Mouse (Mus musculus) neural tube, embryonic 13.5 days (tissue): ENCODE data around the gene Nlgn1. TPM values are rescaled to one million over a fixed set of nuclear protein-coding genes. Genes with fewer than 3 reads are reported as not detected.
A peak's percentile ranks its signal among the peaks of the same experiment; 100 is the strongest.

Experiments
- ATAC-seq: fragments of 200-750 bp; cut with Nextera tagmentation; 2 replicates; pipeline ENCODE4 v1.8.0; 2017; ENCODE audit warnings: low read depth, mild to moderate bottlenecking, moderate TSS enrichment, moderate library complexity
- H3K27ac ChIP-seq: fragments of 300-500 bp; sonication (generic); replicated peaks from 2 replicates; pipeline ENCODE4 v1.5.1; 2015; ENCODE audit warnings: moderate library complexity, mild to moderate bottlenecking, inconsistent platforms
- H3K27me3 ChIP-seq: fragments of 300-500 bp; sonication (generic); 2 replicates; pipeline ENCODE4 v1.6.1; 2015; ENCODE audit warnings: mild to moderate bottlenecking, inconsistent platforms
- H3K36me3 ChIP-seq: fragments of 300-500 bp; sonication (generic); 2 replicates; pipeline ENCODE4 v1.6.1; 2015; ENCODE audit warnings: mild to moderate bottlenecking, inconsistent platforms
- H3K4me1 ChIP-seq: fragments of 300-500 bp; sonication (generic); replicated peaks from 2 replicates; pipeline ENCODE4 v1.6.1; 2015; ENCODE audit warnings: inconsistent platforms
- H3K4me2 ChIP-seq: fragments of 300-500 bp; sonication (generic); 2 replicates; pipeline ENCODE4 v1.6.1; 2015; ENCODE audit warnings: inconsistent platforms, mild to moderate bottlenecking, moderate library complexity
- H3K4me3 ChIP-seq: fragments of 300-500 bp; sonication (generic); 2 replicates; pipeline ENCODE4 v1.5.1; 2015; ENCODE audit warnings: mild to moderate bottlenecking, inconsistent platforms
- H3K9ac ChIP-seq: fragments of 300-500 bp; sonication (generic); 2 replicates; pipeline ENCODE4 v1.6.1; 2015; ENCODE audit warnings: moderate library complexity, mild to moderate bottlenecking, inconsistent platforms
- H3K9me3 ChIP-seq: fragments of 300-500 bp; sonication (generic); 2 replicates; pipeline ENCODE4 v1.6.1; 2016; ENCODE audit warnings: inconsistent platforms
- WGBS: fragments of 180-500 bp; shearing (Covaris S2); methylation state at CpG from one replicate; pipeline ENCODE4 v1.1.7; 2015; 5-methylcytosine and 5-hydroxymethylcytosine counted together
- polyA plus RNA-seq: library from polyadenylated mRNA; unstranded; fragments of >200 nt; fragmentation: Nextera tagmentation; extraction: Ambion mirVana; gene quantifications from 2 replicates; pipeline ENCODE4 v1.2.1, GENCODE M21; 2015

Nlgn1 gene
- polyA plus RNA-seq, 1 experiment from 2014 or later = 13.7 TPM

- Histone ChIP-seq H3K4me2 (no peak overlapping the region), H3K27me3 (no peaks in the 10 kb centered on the region), H3K27ac (no peak overlapping the region), H3K4me3 (no peak overlapping the region), H3K4me1 (no peaks in the 10 kb centered on the region), H3K36me3 (no peaks in the 10 kb centered on the region), H3K9ac (no peak overlapping the region), H3K9me3 (no peaks in the 10 kb centered on the region)
- ATAC-seq = no peak
- WGBS = 94% methylated on average over 3 of the region's 3 CpGs
Observed at GRCm38 (mm10) chr3:26181013-26181412, 151.2 kb downstream of the Nlgn1 start.

- H3K9ac ChIP-seq = no peak overlapping the region
- H3K27me3 ChIP-seq = no peaks in the 10 kb centered on the region
- H3K9me3 ChIP-seq = no peaks in the 10 kb centered on the region
- no peak overlapping the region for H3K4me3 ChIP-seq
- H3K36me3 ChIP-seq = no peaks in the 10 kb centered on the region
- no peak overlapping the region for H3K4me2 ChIP-seq
- H3K27ac ChIP-seq = no peak overlapping the region
- WGBS = 77% methylated on average over 4 of the region's 4 CpGs
- no peaks in the 10 kb centered on the region for H3K4me1 ChIP-seq
- ATAC-seq = no peak
Observed at GRCm38 (mm10) chr3:26175371-26175770, 156.9 kb downstream of the Nlgn1 start.

- Histone ChIP-seq H3K4me1 (no peaks in the 10 kb centered on the region), H3K27ac (no peak overlapping the region), H3K27me3 (no peaks in the 10 kb centered on the region), H3K4me2 (no peak overlapping the region), H3K9ac (no peak overlapping the region), H3K9me3 (no peaks in the 10 kb centered on the region), H3K36me3 (no peaks in the 10 kb centered on the region), H3K4me3 (no peak overlapping the region)
- no peak for ATAC-seq
- 57% methylated on average over 5 of the region's 5 CpGs for WGBS
Observed at GRCm38 (mm10) chr3:26174257-26174656, 158.0 kb downstream of the Nlgn1 start.

DNA sequence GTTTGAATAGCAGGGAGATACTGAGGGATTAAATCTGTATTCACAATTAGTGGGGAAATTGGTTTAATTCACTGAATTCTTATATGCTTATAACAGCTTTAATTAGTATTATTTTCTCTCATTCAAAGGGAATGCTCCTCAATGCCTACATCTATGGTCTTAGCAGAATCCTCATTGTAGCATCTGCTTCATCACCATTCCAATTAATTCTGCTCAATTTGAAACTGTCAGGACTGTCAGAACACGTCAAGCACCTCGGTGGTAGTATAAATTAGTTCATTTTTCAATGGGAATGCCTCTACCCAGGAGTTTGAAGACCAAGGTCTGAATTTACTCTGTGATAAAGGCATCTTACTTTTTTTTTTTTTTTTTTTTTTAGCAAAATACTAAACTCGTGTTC is 158.6 kb downstream of the Nlgn1 start:
- H3K36me3 ChIP-seq = no peaks in the 10 kb centered on the region
- H3K4me1 ChIP-seq = no peaks in the 10 kb centered on the region
- H3K27me3 ChIP-seq = no peaks in the 10 kb centered on the region
- no peaks in the 10 kb centered on the region for H3K9me3 ChIP-seq
- no peak overlapping the region for H3K27ac ChIP-seq
- 66% methylated on average over 3 of the region's 3 CpGs for WGBS
- no peak overlapping the region for H3K4me2 ChIP-seq
- no peak overlapping the region for H3K9ac ChIP-seq
- H3K4me3 ChIP-seq = no peak overlapping the region
- no peak for ATAC-seq

DNA sequence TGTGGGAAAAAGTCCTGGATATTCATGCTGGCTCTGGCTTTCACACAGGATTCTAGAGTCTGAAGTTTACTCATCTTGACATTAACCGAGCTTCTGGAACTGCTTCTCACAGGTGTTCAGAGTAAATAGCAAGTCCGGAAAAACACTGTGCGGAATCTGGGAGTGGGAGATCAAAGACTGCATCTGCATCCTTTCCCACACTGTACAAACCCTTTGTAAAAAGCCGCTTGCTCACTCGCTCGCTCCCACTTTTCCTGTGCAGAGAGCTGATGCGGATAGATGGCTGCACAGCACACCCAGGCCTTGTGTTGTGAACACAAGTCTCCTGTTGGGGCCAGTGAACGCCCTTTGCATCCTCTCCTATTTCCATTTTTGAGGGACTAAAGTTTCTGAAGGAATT is 165.5 kb downstream of the Nlgn1 start:
- no peak overlapping the region for H3K4me2 ChIP-seq
- no peak overlapping the region for H3K4me3 ChIP-seq
- no peaks in the 10 kb centered on the region for H3K4me1 ChIP-seq
- H3K27me3 ChIP-seq = no peaks in the 10 kb centered on the region
- no peaks in the 10 kb centered on the region for H3K36me3 ChIP-seq
- H3K9ac ChIP-seq = no peak overlapping the region
- H3K9me3 ChIP-seq = no peaks in the 10 kb centered on the region
- WGBS = 88% methylated on average over 8 of the region's 8 CpGs
- ATAC-seq = no peak
- no peak overlapping the region for H3K27ac ChIP-seq

GRCm38 (mm10) chr3:26153782-26154181 is 178.5 kb downstream of the Nlgn1 start:
- Histone ChIP-seq H3K36me3 (no peaks in the 10 kb centered on the region), H3K9ac (peak overlapping the region; percentile 82), H3K4me3 (peak overlapping the region; percentile 66), H3K4me1 (peaks cover 26% of the 10 kb centered on the region), H3K27ac (peak overlapping the region; percentile 80), H3K4me2 (peak overlapping the region; percentile 72), H3K9me3 (no peaks in the 10 kb centered on the region), H3K27me3 (no peaks in the 10 kb centered on the region)
- no peak for ATAC-seq
- WGBS = under 1% methylated on average over 9 of the region's 9 CpGs

- H3K4me3 ChIP-seq = peak overlapping the region; percentile 66
- H3K4me1 ChIP-seq = peaks cover 26% of the 10 kb centered on the region
- H3K4me2 ChIP-seq = peak overlapping the region; percentile 72
- H3K9ac ChIP-seq = peak overlapping the region; percentile 82
- no peaks in the 10 kb centered on the region for H3K9me3 ChIP-seq
- ATAC-seq = peak; percentile 75
- H3K27ac ChIP-seq = peak overlapping the region; percentile 80
- WGBS = under 1% methylated on average over 31 of the region's 31 CpGs
- H3K36me3 ChIP-seq = no peaks in the 10 kb centered on the region
- no peaks in the 10 kb centered on the region for H3K27me3 ChIP-seq
Observed at GRCm38 (mm10) chr3:26153036-26153741, 179.1 kb downstream of the Nlgn1 start.

DNA sequence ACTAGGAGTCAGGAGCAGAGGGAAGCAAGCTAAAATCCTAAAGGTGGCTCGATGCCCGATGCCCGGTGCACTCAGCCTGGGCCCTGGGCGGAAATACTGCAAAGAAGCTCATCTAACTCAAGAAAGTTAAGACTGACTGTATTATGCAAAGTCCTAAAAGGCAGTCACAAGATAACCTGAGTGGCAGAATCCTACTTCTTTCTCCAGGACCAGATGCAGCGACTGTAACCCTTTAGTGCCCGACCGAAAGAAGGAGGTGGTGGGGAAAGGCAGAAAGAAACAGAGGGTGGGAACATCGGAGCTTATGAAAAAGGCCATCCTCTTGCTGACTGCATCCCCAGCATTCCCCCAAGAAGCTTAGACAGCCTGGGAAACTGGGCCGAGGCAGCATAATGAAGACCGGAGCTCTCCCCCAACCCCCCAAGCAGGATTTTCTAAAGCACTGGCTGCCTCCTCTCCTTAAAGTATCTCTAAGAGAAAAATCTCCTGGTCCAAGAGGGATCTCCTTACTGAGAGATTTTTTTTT is 179.7 kb downstream of the Nlgn1 start:
- Histone ChIP-seq H3K36me3 (no peaks in the 10 kb centered on the region), H3K4me3 (peak overlapping the region; percentile 66), H3K9me3 (no peaks in the 10 kb centered on the region), H3K4me1 (peaks cover 26% of the 10 kb centered on the region), H3K9ac (peak overlapping the region; percentile 82), H3K4me2 (peak overlapping the region; percentile 72), H3K27me3 (no peaks in the 10 kb centered on the region), H3K27ac (peak overlapping the region; percentile 80)
- WGBS = 1% methylated on average over 10 of the region's 10 CpGs
- peak; percentile 48 for ATAC-seq

GRCm38 (mm10) chr3:26151351-26152020 is 180.8 kb downstream of the Nlgn1 start:
- peaks cover 30% of the 10 kb centered on the region for H3K4me1 ChIP-seq
- H3K27me3 ChIP-seq = no peaks in the 10 kb centered on the region
- H3K4me2 ChIP-seq = peak overlapping the region; percentile 72
- peak overlapping the region; percentile 66 for H3K4me3 ChIP-seq
- no peaks in the 10 kb centered on the region for H3K9me3 ChIP-seq
- H3K9ac ChIP-seq = peak overlapping the region; percentile 82
- no peak for ATAC-seq
- no peak overlapping the region for H3K27ac ChIP-seq
- no peaks in the 10 kb centered on the region for H3K36me3 ChIP-seq
- WGBS = 33% methylated on average over 6 of the region's 6 CpGs

DNA sequence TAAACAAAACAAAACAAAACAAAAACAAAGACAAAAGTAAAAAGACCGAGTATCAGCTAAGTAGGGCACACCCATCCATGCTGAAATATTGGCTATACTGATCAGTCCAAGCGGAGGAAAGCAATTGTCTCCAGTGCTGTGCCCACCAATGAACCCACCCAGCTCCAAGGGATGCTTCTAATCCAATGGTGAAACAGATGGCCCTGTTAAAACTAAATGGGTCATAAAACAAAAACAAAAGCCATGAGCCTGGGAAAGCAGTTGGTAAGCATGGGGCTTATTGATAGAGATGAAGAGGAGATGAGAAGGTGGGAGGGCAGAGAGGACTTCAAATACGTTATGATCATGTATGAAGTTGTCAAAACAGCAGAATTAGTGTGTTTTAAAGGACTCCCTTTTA is 186.1 kb downstream of the Nlgn1 start:
- Histone ChIP-seq H3K9me3 (no peaks in the 10 kb centered on the region), H3K27ac (no peak overlapping the region), H3K4me2 (no peak overlapping the region), H3K36me3 (no peaks in the 10 kb centered on the region), H3K4me1 (peaks cover 24% of the 10 kb centered on the region), H3K9ac (no peak overlapping the region), H3K4me3 (no peak overlapping the region), H3K27me3 (no peaks in the 10 kb centered on the region)
- peak; percentile 68; the same call in 1 of the 2 replicates for ATAC-seq
- 11% methylated on average over 3 of the region's 3 CpGs for WGBS

- H3K36me3 ChIP-seq = no peaks in the 10 kb centered on the region
- H3K27ac ChIP-seq = no peak overlapping the region
- peak; percentile 64 for ATAC-seq
- H3K27me3 ChIP-seq = no peaks in the 10 kb centered on the region
- H3K9ac ChIP-seq = no peak overlapping the region
- no peaks in the 10 kb centered on the region for H3K9me3 ChIP-seq
- H3K4me2 ChIP-seq = no peak overlapping the region
- 28% methylated on average over 5 of the region's 5 CpGs for WGBS
- no peak overlapping the region for H3K4me3 ChIP-seq
- peaks cover 17% of the 10 kb centered on the region for H3K4me1 ChIP-seq
Observed at GRCm38 (mm10) chr3:26145441-26145840, 186.8 kb downstream of the Nlgn1 start.

DNA sequence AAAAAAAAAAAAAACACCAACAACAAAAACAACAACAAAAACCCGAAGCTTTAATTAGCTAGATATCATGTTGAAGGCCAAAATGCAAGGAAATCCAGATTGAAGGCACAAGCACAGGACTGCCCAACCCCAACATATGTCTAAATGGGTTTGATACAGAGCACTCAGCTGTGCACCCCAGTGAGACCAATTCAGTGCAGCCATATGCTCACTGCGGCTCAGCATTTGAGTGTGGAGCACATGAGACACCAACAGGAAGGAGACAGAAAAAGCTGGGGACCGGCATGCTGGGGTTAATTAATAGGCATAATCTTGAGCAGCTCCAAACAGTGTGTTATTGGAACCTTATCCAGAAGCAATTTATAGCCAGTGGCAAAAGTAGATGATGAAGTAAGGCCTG is 190.7 kb downstream of the Nlgn1 start:
- 0 out of 2 replicates have a peak, but pooled peaks have one; percentile 27 for ATAC-seq
- H3K36me3 ChIP-seq = no peaks in the 10 kb centered on the region
- 0 out of 2 replicates have a peak, but pooled peaks cover 3% of the 10 kb centered on the region for H3K4me1 ChIP-seq
- H3K9me3 ChIP-seq = no peaks in the 10 kb centered on the region
- H3K4me2 ChIP-seq = no peak overlapping the region
- 63% methylated on average over 3 of the region's 3 CpGs for WGBS
- no peak overlapping the region for H3K9ac ChIP-seq
- H3K4me3 ChIP-seq = no peak overlapping the region
- H3K27me3 ChIP-seq = no peaks in the 10 kb centered on the region
- H3K27ac ChIP-seq = no peak overlapping the region
